Comparison of ENCODE assay signal across 17 mouse cellular contexts in the genomic region with DNA sequence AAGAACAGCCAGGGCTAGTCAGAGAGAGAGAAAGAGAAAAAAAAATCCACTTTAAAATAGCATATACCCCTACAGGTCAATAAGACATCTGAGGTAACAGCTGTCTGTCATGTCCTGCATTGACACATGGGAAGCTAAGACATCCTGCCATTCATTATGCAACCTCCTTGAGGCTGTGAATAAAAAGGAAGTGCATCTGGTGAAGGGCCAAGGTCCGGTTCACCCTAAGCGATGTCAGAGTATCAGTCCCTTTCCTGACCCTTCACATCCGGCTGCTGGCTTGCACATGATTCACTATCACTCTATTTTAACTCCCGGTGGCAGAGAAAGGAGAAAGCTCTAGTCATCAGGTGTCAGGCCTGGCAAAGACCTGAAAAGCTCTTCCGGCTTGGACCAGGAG.
A peak's percentile ranks its signal among the peaks of the same experiment; 100 is the strongest.
DNase-seq lines count a peak whose midpoint lies in the region; ATAC-seq and TF ChIP-seq lines count a peak whose summit lies in the region.
"Had no signal": no experiment of that assay in that cellular context is flagged by ENCODE, and none has a peak within 500 bp of the region (broad histone marks: within the 10 kb centered on the region; RNA-seq: fewer than 3 reads in every experiment).

No protein-coding gene starts in this region.

- no peak overlapping the region for H3K4me2 ChIP-seq in liver, embryonic 16.5 days (ENCODE audit: low read depth, low read length)
- H3K4me2 ChIP-seq in liver, embryonic 11.5 days = no peak overlapping the region
- no peak overlapping the region for H3K4me2 ChIP-seq in kidney, embryonic 15.5 days

- 20% methylated on average over 5 of the region's 5 CpGs for WGBS in liver, embryonic 16.5 days (ENCODE audit: insufficient replicate concordance)
- 37% methylated on average over 5 of the region's 5 CpGs for WGBS in liver, embryonic 11.5 days
- 45% methylated on average over 5 of the region's 5 CpGs for WGBS in kidney, embryonic 15.5 days

- H3K27me3 ChIP-seq in liver, embryonic 16.5 days (ENCODE audit: control insufficient read depth, insufficient read depth, low read depth, low read length) = peaks cover 3% of the 10 kb centered on the region; the same call in 1 of the 2 replicates
- no peaks in the 10 kb centered on the region for H3K27me3 ChIP-seq in liver, embryonic 11.5 days (replicated peaks; ENCODE audit: control insufficient read depth, insufficient read depth, low read length)
- peaks cover 4% of the 10 kb centered on the region; the same call in 1 of the 2 replicates for H3K27me3 ChIP-seq in kidney, embryonic 15.5 days
- H3K27me3 ChIP-seq: embryonic facial prominence, embryonic 15.5 days had no signal

- peak; percentile 19 for DNase-seq in gastrocnemius, adult 2 months
- DNase-seq in gastrocnemius, postnatal 4 days (ENCODE audit: low spot score in 2 of 2) = no peak
- no peak for DNase-seq in liver, embryonic 11.5 days (ENCODE audit: low spot score)
- DNase-seq in urinary bladder, adult 2 months (ENCODE audit: low spot score) = no peak
- DNase-seq: gastrocnemius, postnatal 25 days; layer of hippocampus, postnatal 36 days; midbrain, embryonic 14.5 days; right cerebral cortex, postnatal 4 days; thymus, postnatal 36 days had no signal

- TF ChIP-seq CTCF in gastrocnemius, adult 2 months (IDR thresholded peaks at IDR 0.05) = no peak

- no peaks in the 10 kb centered on the region for H3K36me3 ChIP-seq in liver, embryonic 16.5 days (ENCODE audit: control insufficient read depth, insufficient read depth)
- H3K36me3 ChIP-seq in liver, embryonic 11.5 days (ENCODE audit: control insufficient read depth, insufficient read depth, low read length) = no peaks in the 10 kb centered on the region
- H3K36me3 ChIP-seq in kidney, embryonic 15.5 days = no peaks in the 10 kb centered on the region
- H3K36me3 ChIP-seq: embryonic facial prominence, embryonic 15.5 days; neural tube, embryonic 15.5 days had no signal

- no peaks in the 10 kb centered on the region for H3K9me3 ChIP-seq in liver, embryonic 16.5 days (replicated peaks; ENCODE audit: control insufficient read depth, low read length)
- H3K9me3 ChIP-seq in liver, embryonic 11.5 days (ENCODE audit: control insufficient read depth, low read length) = no peaks in the 10 kb centered on the region
- H3K9me3 ChIP-seq in kidney, embryonic 15.5 days (replicated peaks) = no peaks in the 10 kb centered on the region
- H3K9me3 ChIP-seq: embryonic facial prominence, embryonic 15.5 days; neural tube, embryonic 15.5 days had no signal

- 0 out of 2 replicates have a peak, but pooled peaks have one; percentile 19 for ATAC-seq in liver, embryonic 16.5 days (ENCODE audit: low read depth)
- no peak for ATAC-seq in liver, embryonic 11.5 days (replicated peaks; ENCODE audit: low FRiP score)
- no peak for ATAC-seq in kidney, embryonic 15.5 days (replicated peaks; ENCODE audit: low FRiP score)
- ATAC-seq in neutrophil, adult 5-6 weeks (ENCODE audit: extremely low read depth, insufficient number of reproducible peaks, low FRiP score, poor library complexity, severe bottlenecking) = peak; percentile 65
- no peak for ATAC-seq in inflammation-experienced regulatory T-cells, adult 6 months
- ATAC-seq: activated CD4-positive, CD25-positive, alpha-beta regulatory T cell, adult 4 months; forebrain, embryonic 16.5 days had no signal

- H3K27ac ChIP-seq in gastrocnemius, adult 2 months = no peak overlapping the region
- H3K27ac ChIP-seq in liver, embryonic 16.5 days (ENCODE audit: low read length) = no peak overlapping the region
- H3K27ac ChIP-seq in liver, embryonic 11.5 days (ENCODE audit: low read depth, low read length) = no peak overlapping the region
- 0 out of 2 replicates have a peak overlapping the region, but pooled peaks have one; percentile 18 for H3K27ac ChIP-seq in kidney, embryonic 15.5 days
- H3K27ac ChIP-seq: embryonic facial prominence, embryonic 15.5 days; neural tube, embryonic 15.5 days had no signal

- no peak overlapping the region for H3K4me3 ChIP-seq in gastrocnemius, adult 2 months
- no peak overlapping the region for H3K4me3 ChIP-seq in liver, embryonic 16.5 days (ENCODE audit: low read depth, low read length)
- no peak overlapping the region for H3K4me3 ChIP-seq in liver, embryonic 11.5 days (ENCODE audit: low read depth, low read length)
- H3K4me3 ChIP-seq in kidney, embryonic 15.5 days (replicated peaks) = no peak overlapping the region
- H3K4me3 ChIP-seq: embryonic facial prominence, embryonic 15.5 days; neural tube, embryonic 15.5 days had no signal

- H3K9ac ChIP-seq in liver, embryonic 16.5 days (ENCODE audit: low read depth, low read length) = no peak overlapping the region
- H3K9ac ChIP-seq in liver, embryonic 11.5 days (ENCODE audit: low read depth, low read length) = no peak overlapping the region
- no peak overlapping the region for H3K9ac ChIP-seq in kidney, embryonic 15.5 days
- H3K9ac ChIP-seq: embryonic facial prominence, embryonic 15.5 days; neural tube, embryonic 15.5 days had no signal

- intact Hi-C loops in gastrocnemius, adult 2 months (cut with DNase I) = loop anchor here (5.0 kb wide), 1 partner anchor 40 kb away; no protein-coding TSS in a partner anchor

- H3K4me1 ChIP-seq in liver, embryonic 16.5 days (ENCODE audit: control insufficient read depth, low read depth, low read length) = peaks cover 3% of the 10 kb centered on the region; the same call in 1 of the 2 replicates
- peaks cover 7% of the 10 kb centered on the region; the same call in 1 of the 2 replicates for H3K4me1 ChIP-seq in liver, embryonic 11.5 days (replicated peaks; ENCODE audit: control insufficient read depth, insufficient read depth, low read length)
- peaks cover 74% of the 10 kb centered on the region for H3K4me1 ChIP-seq in kidney, embryonic 15.5 days

Comparison
In these comparisons a context has a peak if more than half of its experiments do, and no peak if none do; other contexts are left out.
1. ATAC-seq: peak in liver, embryonic 16.5 days (single experiment) and neutrophil, adult 5-6 weeks (single experiment); none in liver, embryonic 11.5 days (single experiment), kidney, embryonic 15.5 days (single experiment) and inflammation-experienced regulatory T-cells, adult 6 months (single experiment).